ENCODE assay signal across 31 mouse cellular contexts in genomic region chrX:9139290-9139948, GRCm38 (mm10). TPM values are rescaled to one million over a fixed set of nuclear protein-coding genes. Genes with fewer than 3 reads are reported as not detected.
A peak's percentile ranks its signal among the peaks of the same experiment; 100 is the strongest.
DNase-seq lines count a peak whose midpoint lies in the region; ATAC-seq and TF ChIP-seq lines count a peak whose summit lies in the region.
"Had no signal": no experiment of that assay in that cellular context is flagged by ENCODE, and none has a peak within 500 bp of the region (broad histone marks: within the 10 kb centered on the region; RNA-seq: fewer than 3 reads in every experiment).

No protein-coding gene starts in this region.

- H3K27ac ChIP-seq in kidney, embryonic 14.5 days (ENCODE audit: low read depth, low read length) = no peak overlapping the region
- no peak overlapping the region for H3K27ac ChIP-seq in forebrain, postnatal 0 days (ENCODE audit: low read depth, low read length)
- H3K27ac ChIP-seq in intestine, embryonic 15.5 days = no peak overlapping the region
- H3K27ac ChIP-seq: embryonic facial prominence, embryonic 15.5 days; forebrain, embryonic 12.5 days; gastrocnemius, adult 2 months; heart, embryonic 13.5 days; hindbrain, embryonic 15.5 days had no signal

- H3K27me3 ChIP-seq in kidney, embryonic 14.5 days (ENCODE audit: control insufficient read depth, insufficient read depth, low read length) = no peaks in the 10 kb centered on the region
- H3K27me3 ChIP-seq in forebrain, postnatal 0 days (ENCODE audit: insufficient read depth, low read length) = no peaks in the 10 kb centered on the region
- H3K27me3 ChIP-seq in intestine, embryonic 15.5 days (replicated peaks) = no peaks in the 10 kb centered on the region
- H3K27me3 ChIP-seq: embryonic facial prominence, embryonic 15.5 days; forebrain, embryonic 12.5 days; heart, embryonic 13.5 days; hindbrain, embryonic 15.5 days had no signal

- H3K4me2 ChIP-seq in kidney, embryonic 14.5 days (replicated peaks; ENCODE audit: low read depth, low read length) = no peak overlapping the region
- H3K4me2 ChIP-seq in forebrain, postnatal 0 days (ENCODE audit: low read depth) = no peak overlapping the region
- no peak overlapping the region for H3K4me2 ChIP-seq in intestine, embryonic 15.5 days (replicated peaks)
- H3K4me2 ChIP-seq: embryonic facial prominence, embryonic 15.5 days; forebrain, embryonic 12.5 days; heart, embryonic 13.5 days; hindbrain, embryonic 15.5 days had no signal

- H3K4me1 ChIP-seq in kidney, embryonic 14.5 days (ENCODE audit: control insufficient read depth, insufficient read depth, low read length) = no peaks in the 10 kb centered on the region
- H3K4me1 ChIP-seq in forebrain, postnatal 0 days (ENCODE audit: insufficient read depth) = no peaks in the 10 kb centered on the region
- no peaks in the 10 kb centered on the region for H3K4me1 ChIP-seq in intestine, embryonic 15.5 days (replicated peaks)
- H3K4me1 ChIP-seq: embryonic facial prominence, embryonic 15.5 days; forebrain, embryonic 12.5 days; heart, embryonic 13.5 days; hindbrain, embryonic 15.5 days had no signal

- DNase-seq in 416B (ENCODE audit: low read depth) = peak; percentile 65
- peak; percentile 41 for DNase-seq in CD4-positive, CD25-positive, alpha-beta regulatory T cell, adult 2 months (ENCODE audit: low read depth, low spot score)
- no peak for DNase-seq in forebrain, postnatal 0 days
- no peak for DNase-seq in heart, adult 18-20 months
- DNase-seq: adrenal gland, adult 8-10 months; adrenal gland, postnatal 36 days; cerebellum, adult 11 months; cerebellum, adult 8-10 months; cerebellum, postnatal 14 days; embryo, embryonic 11 days; gastrocnemius, adult 2 months; gastrocnemius, postnatal 25 days; heart, postnatal 36 days had no signal

- no peaks in the 10 kb centered on the region for H3K9me3 ChIP-seq in kidney, embryonic 14.5 days (ENCODE audit: control insufficient read depth, low read length)
- H3K9me3 ChIP-seq in forebrain, postnatal 0 days (ENCODE audit: low read length) = no peaks in the 10 kb centered on the region
- H3K9me3 ChIP-seq in intestine, embryonic 15.5 days = no peaks in the 10 kb centered on the region
- H3K9me3 ChIP-seq: embryonic facial prominence, embryonic 15.5 days; forebrain, embryonic 12.5 days; heart, embryonic 13.5 days; hindbrain, embryonic 15.5 days had no signal

- no peak overlapping the region for H3K9ac ChIP-seq in kidney, embryonic 14.5 days (ENCODE audit: low read depth, low read length)
- H3K9ac ChIP-seq in forebrain, postnatal 0 days = no peak overlapping the region
- no peak overlapping the region for H3K9ac ChIP-seq in intestine, embryonic 15.5 days
- H3K9ac ChIP-seq: embryonic facial prominence, embryonic 15.5 days; forebrain, embryonic 12.5 days; heart, embryonic 13.5 days; hindbrain, embryonic 15.5 days had no signal

- H3K36me3 ChIP-seq in kidney, embryonic 14.5 days (ENCODE audit: control insufficient read depth, insufficient read depth, low read length) = no peaks in the 10 kb centered on the region
- H3K36me3 ChIP-seq in forebrain, postnatal 0 days (ENCODE audit: insufficient read depth) = no peaks in the 10 kb centered on the region
- H3K36me3 ChIP-seq in intestine, embryonic 15.5 days = no peaks in the 10 kb centered on the region
- H3K36me3 ChIP-seq: embryonic facial prominence, embryonic 15.5 days; forebrain, embryonic 12.5 days; heart, embryonic 13.5 days; hindbrain, embryonic 15.5 days had no signal

- no peak overlapping the region for H3K4me3 ChIP-seq in kidney, embryonic 14.5 days (ENCODE audit: low read length)
- H3K4me3 ChIP-seq in forebrain, postnatal 0 days (ENCODE audit: low read depth, low read length) = no peak overlapping the region
- no peak overlapping the region for H3K4me3 ChIP-seq in intestine, embryonic 15.5 days (replicated peaks)
- H3K4me3 ChIP-seq: embryonic facial prominence, embryonic 15.5 days; forebrain, embryonic 12.5 days; gastrocnemius, adult 2 months; heart, embryonic 13.5 days; hindbrain, embryonic 15.5 days had no signal

- peak; percentile 89 for ATAC-seq in activated CD4-positive, CD25-positive, alpha-beta regulatory T cell, adult 4 months
- ATAC-seq in inflammation-experienced regulatory T-cells, adult 6 months = peak; percentile 91
- ATAC-seq in kidney, embryonic 14.5 days (ENCODE audit: low FRiP score, low TSS enrichment) = no peak
- ATAC-seq in forebrain, postnatal 0 days = no peak
- ATAC-seq in intestine, embryonic 15.5 days = no peak
- ATAC-seq: forebrain, embryonic 16.5 days had no signal

- TF ChIP-seq CTCF in forebrain, postnatal 0 days (IDR thresholded peaks at IDR 0.05; ENCODE audit: low read depth) = no peak

- WGBS in kidney, embryonic 14.5 days = 83% methylated on average over 4 of the region's 4 CpGs
- WGBS in forebrain, postnatal 0 days = 77% methylated on average over 4 of the region's 4 CpGs
- WGBS in intestine, embryonic 15.5 days = 80% methylated on average over 4 of the region's 4 CpGs

RNA-seq across cellular contexts. Expression of gene 4930402K13Rik, which starts 35.1 kb away (rescaled TPM):
- not detected for polyA plus RNA-seq in activated CD4-positive, CD25-positive, alpha-beta regulatory T cell, adult 4 months (2017; shearing (Covaris generic))
- not detected for polyA plus RNA-seq in inflammation-experienced regulatory T-cells, adult 6 months (2017; shearing (Covaris generic))
- not detected in 2 replicates for polyA plus RNA-seq in kidney, embryonic 14.5 days (2014; fragmentation: Nextera tagmentation; extraction: Ambion mirVana)
- not detected in 2 replicates for total RNA-seq in forebrain, postnatal 0 days (2014; rRNA removed)
- polyA plus RNA-seq in forebrain, postnatal 0 days (2015; fragmentation: Nextera tagmentation; extraction: Ambion mirVana) = not detected in 2 replicates
- not detected for total RNA-seq in heart, adult 18-20 months (2021)
- not detected in 2 replicates for polyA plus RNA-seq in intestine, embryonic 15.5 days (2015; fragmentation: Nextera tagmentation; extraction: Ambion mirVana)
- total RNA-seq: adrenal gland, adult 8-10 months; adrenal gland, postnatal 36 days; common myeloid progenitor, adult 5-6 weeks; gastrocnemius, adult 2 months; gastrocnemius, postnatal 25 days; granulocyte monocyte progenitor cell, adult 5-6 weeks; heart, postnatal 36 days; MEL had no signal
- polyA plus RNA-seq: brain, embryonic 14.5 days; C2C12; embryonic facial prominence, embryonic 11.5 days; embryonic facial prominence, embryonic 15.5 days; forebrain, embryonic 12.5 days; forebrain, embryonic 16.5 days; heart, embryonic 13.5 days; heart, postnatal 0 days; hindbrain, embryonic 11.5 days; hindbrain, embryonic 15.5 days; intestine, embryonic 14.5 days had no signal

Comparison
In these comparisons a context has a peak if more than half of its experiments do, and no peak if none do; other contexts are left out.
1. DNase-seq: peak in 416B (single experiment) and CD4-positive, CD25-positive, alpha-beta regulatory T cell, adult 2 months (single experiment); none in forebrain, postnatal 0 days (single experiment) and heart, adult 18-20 months (0 of 2).
2. ATAC-seq: peak in activated CD4-positive, CD25-positive, alpha-beta regulatory T cell, adult 4 months (single experiment) and inflammation-experienced regulatory T-cells, adult 6 months (single experiment); none in kidney, embryonic 14.5 days (single experiment), forebrain, postnatal 0 days (single experiment) and intestine, embryonic 15.5 days (single experiment).